Mouse (Mus musculus): ENCODE data around the gene Mrps12.

Mrps12 gene

GRCm38 (mm10) chr7:28741709-28742438 is at the start of gene Mrps12, which contains the start of gene Sars2:
Gene Mrps12 (minus strand): TSS chr7:28741820.
Gene Sars2 (plus strand): TSS chr7:28741992.
- peak; percentile 94 to 96 for DNase-seq

DNA sequence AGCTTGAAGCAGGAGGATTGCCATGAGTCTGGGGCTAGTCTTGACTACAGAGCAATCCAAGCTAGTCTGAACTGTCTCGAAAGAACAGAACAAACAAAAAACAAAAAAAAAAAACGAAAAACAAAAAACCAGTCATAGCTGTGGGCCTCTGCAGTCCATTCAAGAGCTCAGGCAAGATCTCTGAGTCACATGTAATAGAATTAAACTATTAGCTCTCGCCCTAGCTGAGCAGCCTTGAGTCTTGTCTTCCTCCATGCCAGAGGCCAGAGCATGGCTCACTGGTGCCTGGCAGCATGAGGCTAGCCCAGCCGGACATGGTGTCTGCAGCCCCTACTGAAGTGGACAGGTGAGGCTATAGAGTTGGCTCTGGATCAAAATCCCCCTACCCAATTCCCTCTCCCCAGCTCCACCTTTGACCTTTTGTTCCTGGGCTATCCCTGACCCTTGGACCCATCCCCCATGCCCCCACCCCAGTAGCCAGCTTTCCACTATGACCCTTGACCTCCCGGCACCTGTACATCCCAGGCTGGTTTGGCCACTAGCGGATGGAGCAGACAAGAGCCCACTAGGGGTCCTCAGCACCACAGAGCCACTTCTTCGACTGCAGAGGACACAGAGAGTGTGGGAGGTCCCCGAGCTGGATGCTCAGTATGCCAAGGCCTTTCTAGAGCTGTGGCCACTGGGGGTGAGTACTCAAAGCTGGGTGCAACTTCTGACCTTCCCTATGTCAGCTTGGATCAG is 48.6 kb upstream of the Mrps12 start:
- no peak for DNase-seq

GRCm38 (mm10) chr7:28789235-28789634 is 47.6 kb upstream of the Mrps12 start:
- DNase-seq: no peak

DNA sequence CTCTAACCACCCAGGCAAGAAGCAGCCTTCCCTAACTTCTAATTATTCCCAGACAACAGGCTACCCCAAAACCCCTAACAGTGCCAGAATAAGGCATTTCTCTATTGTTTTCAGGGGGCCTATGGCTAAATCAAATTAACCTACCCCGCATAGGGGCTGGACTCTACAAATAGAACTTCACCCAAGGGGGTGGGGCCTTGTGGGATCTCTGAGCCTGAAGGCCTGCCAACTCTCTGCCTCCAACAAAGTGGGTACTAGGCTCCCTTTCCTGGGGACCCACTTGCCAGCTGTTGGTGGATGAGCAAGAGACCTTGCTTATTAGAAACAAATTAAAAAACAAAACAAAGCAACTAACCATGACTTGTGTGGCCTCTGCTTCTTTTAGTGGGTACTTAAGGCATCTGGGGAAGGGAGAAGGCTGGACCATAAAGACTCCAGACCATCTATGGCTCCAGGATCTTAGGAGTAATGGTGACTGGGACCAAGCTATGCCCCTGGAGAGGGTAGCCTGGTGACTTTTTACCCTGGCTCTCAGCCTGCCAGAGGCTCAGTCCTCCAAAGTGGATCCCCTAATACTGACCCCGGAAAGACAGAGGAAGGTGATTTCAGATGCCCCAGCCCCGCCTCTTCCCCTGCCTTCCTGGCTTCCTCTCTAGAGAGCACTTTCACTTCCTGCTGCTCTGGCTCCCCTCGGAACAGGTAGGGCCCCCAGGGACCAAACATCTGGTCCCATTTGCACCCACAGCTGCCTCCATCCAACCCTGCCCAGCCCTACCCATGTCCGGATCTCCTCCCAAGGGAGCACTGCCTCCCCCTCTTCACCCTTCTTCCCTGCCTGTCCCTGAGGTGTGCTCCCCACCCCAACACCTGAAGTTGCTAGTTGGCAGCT is 46.9 kb upstream of the Mrps12 start, which contains the start of gene Rinl:
Gene Rinl (plus strand): TSS at position 663 of the 889 bp plus-strand sequence.
- peak; percentile 91 to 93 for DNase-seq

- peak in 1 of 2 experiments; percentile 34 for DNase-seq
Measured at GRCm38 (mm10) chr7:28787884-28788283, 46.3 kb upstream of the Mrps12 start.

- no peak for DNase-seq
Measured at GRCm38 (mm10) chr7:28785161-28785560, 43.5 kb upstream of the Mrps12 start.

GRCm38 (mm10) chr7:28781261-28781663 is 39.6 kb upstream of the Mrps12 start:
- DNase-seq: peak; percentile 61 to 64

- no peak for DNase-seq
Measured at GRCm38 (mm10) chr7:28780857-28781256, 39.2 kb upstream of the Mrps12 start.

GRCm38 (mm10) chr7:28780067-28780658 is 38.5 kb upstream of the Mrps12 start:
- DNase-seq: peak; percentile 94 to 96

DNA sequence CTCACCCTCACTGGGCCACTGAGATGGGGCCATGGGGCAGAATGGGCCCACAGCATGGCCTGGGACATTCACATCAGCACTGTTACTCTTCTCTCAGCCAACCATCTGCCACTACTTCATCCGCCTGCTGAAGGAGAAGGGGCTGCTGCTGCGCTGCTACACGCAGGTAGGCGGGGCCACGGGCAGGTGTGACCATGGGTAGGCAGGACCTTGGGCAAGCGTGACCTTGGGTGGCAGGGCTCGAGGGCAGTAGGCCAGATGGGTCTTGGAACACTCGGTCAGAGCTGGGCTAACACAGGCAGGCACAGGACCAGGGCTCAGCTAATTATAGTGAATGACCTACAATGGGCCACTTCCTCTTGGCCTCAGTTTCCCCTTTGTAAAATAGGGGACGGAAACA is 37.2 kb upstream of the Mrps12 start:
- no peak for DNase-seq

GRCm38 (mm10) chr7:28775129-28775528 is 33.5 kb upstream of the Mrps12 start:
- no peak for DNase-seq

DNA sequence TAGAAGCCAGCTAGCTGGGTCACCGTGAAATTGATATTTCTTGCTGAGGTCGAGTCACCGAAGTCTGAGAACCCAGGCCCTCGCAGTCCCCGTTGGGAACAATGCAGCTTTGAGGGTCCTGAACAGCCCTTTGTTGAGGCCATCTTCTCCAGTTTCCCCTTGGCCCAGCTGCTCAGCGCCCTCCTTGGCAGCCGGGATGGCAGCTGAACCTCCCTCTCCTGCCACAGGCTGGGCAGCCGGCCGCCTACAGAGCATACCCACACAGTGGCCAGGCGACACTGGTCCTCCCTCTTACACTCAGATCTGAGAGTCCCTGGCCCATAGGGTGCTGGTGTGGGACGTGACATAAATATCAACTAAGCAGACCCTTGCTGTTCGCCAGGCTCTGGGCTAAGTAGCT is 32.5 kb upstream of the Mrps12 start:
- no peak for DNase-seq

DNA sequence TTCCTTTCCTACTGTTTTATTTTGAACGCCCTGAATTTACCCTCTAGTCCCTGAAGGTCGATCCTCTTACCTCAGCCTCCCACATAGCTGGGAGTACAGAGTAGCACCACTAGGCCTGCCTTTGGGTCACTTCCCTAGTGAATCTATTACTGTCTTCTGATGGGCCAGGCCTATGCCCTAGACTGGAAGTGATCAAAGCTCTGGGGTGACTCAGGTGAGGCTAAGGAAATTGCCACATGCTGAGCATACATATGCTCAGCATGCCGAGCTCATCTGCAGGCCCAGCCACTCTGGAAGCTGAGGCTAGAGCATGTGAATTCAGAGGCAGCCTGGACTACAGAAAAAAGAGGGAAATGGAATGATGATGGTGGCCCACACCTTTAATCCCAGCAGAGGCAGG is 31.5 kb upstream of the Mrps12 start:
- no peak for DNase-seq

- DNase-seq: no peak
Measured at GRCm38 (mm10) chr7:28771867-28772266, 30.2 kb upstream of the Mrps12 start.

- no peak for DNase-seq
Measured at GRCm38 (mm10) chr7:28770309-28770708, 28.7 kb upstream of the Mrps12 start.

- no peak for DNase-seq
Measured at GRCm38 (mm10) chr7:28769414-28769958, 27.9 kb upstream of the Mrps12 start.

GRCm38 (mm10) chr7:28767462-28767965 is 25.9 kb upstream of the Mrps12 start, which contains the start of gene Nfkbib:
Gene Nfkbib (minus strand): TSS chr7:28767512.
- no peak for DNase-seq

GRCm38 (mm10) chr7:28766910-28767309 is 25.3 kb upstream of the Mrps12 start:
- no peak for DNase-seq

- DNase-seq: peak; percentile 93 to 95
Measured at GRCm38 (mm10) chr7:28766173-28766879, 24.7 kb upstream of the Mrps12 start, which contains the start of gene Sirt2. Gene Sirt2 (plus strand): TSS chr7:28766735.

DNA sequence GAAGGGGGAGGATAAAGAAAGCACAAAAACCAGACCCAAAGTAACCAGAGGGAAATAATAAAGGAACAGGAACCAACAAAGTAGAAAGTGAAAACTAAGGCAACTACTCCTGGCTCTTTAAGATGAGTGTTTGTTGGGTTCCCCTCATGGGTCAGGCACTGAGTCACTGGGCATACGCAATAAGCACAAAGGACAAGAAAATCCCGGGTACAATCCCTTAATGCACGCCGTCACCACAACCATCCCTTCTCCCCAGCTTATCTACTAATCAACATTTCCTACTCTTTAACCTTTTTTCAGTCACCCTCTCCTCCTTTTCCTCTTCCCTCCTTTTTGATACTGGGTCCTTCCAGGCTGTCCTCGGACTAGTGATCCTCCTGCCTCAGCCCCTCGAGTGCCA is 23.6 kb upstream of the Mrps12 start:
- DNase-seq: no peak

DNA sequence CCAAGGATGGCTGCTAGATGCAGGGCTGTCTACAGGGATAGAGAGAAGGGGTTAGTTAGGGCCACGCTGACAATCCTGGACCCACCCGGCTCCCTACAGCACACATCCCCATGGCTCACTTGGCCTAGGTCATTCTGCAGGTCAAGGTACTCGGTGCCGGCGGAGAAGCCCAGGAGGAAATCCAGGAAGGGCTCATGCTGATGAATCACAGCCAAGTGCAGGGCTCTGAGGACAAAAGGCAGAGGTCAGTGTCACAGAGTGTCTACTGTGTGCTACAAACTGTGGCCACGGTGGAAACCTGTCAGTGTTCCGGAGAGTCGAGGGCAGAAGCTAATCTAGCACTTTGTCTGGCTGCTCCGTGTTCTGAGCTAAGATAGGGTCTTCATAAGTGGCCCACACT is 20.3 kb upstream of the Mrps12 start:
- DNase-seq: no peak
